In the genomic region with DNA sequence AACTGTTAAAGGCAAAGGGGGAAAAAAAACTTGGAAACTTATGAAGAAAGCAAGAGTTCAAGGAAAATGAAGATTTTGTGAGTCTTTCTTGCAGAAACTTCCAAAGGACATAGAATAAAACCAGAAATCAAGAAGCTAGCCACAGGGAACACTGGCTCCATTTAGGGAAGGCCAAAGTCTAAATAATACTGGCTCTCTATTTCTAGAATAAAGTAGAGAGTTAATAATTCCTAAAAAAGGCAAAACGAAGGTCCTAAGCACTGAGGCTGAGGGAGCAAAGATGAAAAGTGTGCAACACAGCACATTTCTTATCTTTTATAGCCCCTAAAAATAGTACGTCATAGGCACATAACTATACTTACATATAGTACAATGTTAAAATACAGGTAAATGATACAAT, we compare ENCODE assay signal across 22 mouse cellular contexts.
"Had no signal": no experiment of that assay in that cellular context is flagged by ENCODE, and none has a peak within 500 bp of the region (broad histone marks: within the 10 kb centered on the region; RNA-seq: fewer than 3 reads in every experiment).

No protein-coding gene starts in this region.

- H3K4me1 ChIP-seq: heart, embryonic 13.5 days; heart, embryonic 15.5 days; hindbrain, embryonic 13.5 days; hindbrain, embryonic 15.5 days; limb, embryonic 13.5 days; limb, embryonic 15.5 days had no signal

- DNase-seq: gastrocnemius, adult 2 months; gastrocnemius, postnatal 10 days; gastrocnemius, postnatal 25 days; heart, adult 2 months; heart, postnatal 14 days; heart, postnatal 36 days; kidney, adult 18-20 months; kidney, postnatal 10 days; layer of hippocampus, adult 9-11 months; layer of hippocampus, postnatal 36 days; left cerebral cortex, postnatal 4 days had no signal

- H3K27ac ChIP-seq: gastrocnemius, adult 2 months; heart, adult 2 months; heart, embryonic 13.5 days; heart, embryonic 15.5 days; hindbrain, embryonic 13.5 days; hindbrain, embryonic 15.5 days; hindbrain, postnatal 0 days; liver, embryonic 14.5 days had no signal

- H3K4me3 ChIP-seq: gastrocnemius, adult 2 months; heart, adult 2 months; heart, embryonic 13.5 days; heart, embryonic 15.5 days; hindbrain, embryonic 13.5 days; hindbrain, embryonic 15.5 days; limb, embryonic 13.5 days; limb, embryonic 15.5 days had no signal

- H3K4me2 ChIP-seq: heart, embryonic 11.5 days; heart, embryonic 13.5 days; heart, embryonic 15.5 days; hindbrain, embryonic 13.5 days; hindbrain, embryonic 15.5 days; limb, embryonic 13.5 days; limb, embryonic 15.5 days; liver, embryonic 11.5 days had no signal

- ATAC-seq: hindbrain, postnatal 0 days; intestine, embryonic 16.5 days had no signal

- H3K27me3 ChIP-seq: heart, embryonic 13.5 days; heart, embryonic 15.5 days; hindbrain, embryonic 13.5 days; hindbrain, embryonic 15.5 days; limb, embryonic 13.5 days; limb, embryonic 15.5 days had no signal

- H3K9ac ChIP-seq: heart, embryonic 13.5 days; heart, embryonic 15.5 days; hindbrain, embryonic 13.5 days; hindbrain, embryonic 15.5 days; limb, embryonic 13.5 days; limb, embryonic 15.5 days; liver, embryonic 14.5 days had no signal

- H3K9me3 ChIP-seq: heart, embryonic 13.5 days; heart, embryonic 15.5 days; hindbrain, embryonic 13.5 days; hindbrain, embryonic 15.5 days; limb, embryonic 13.5 days; limb, embryonic 15.5 days had no signal
